Mouse (Mus musculus): ENCODE results near the gene L3mbtl2.

GRCm38 (mm10) chr15:81725965-81726364 is 62.3 kb downstream of the L3mbtl2 start:
- TF ChIP-seq EP300 (IDR thresholded peaks at IDR 0.05; ENCODE audit: low read depth in 1 of 2, low read length in 2 of 2) (no peak), SMC3 (IDR thresholded peaks at IDR 0.05; ENCODE audit: low read depth, low read length) (no peak), TBP (IDR thresholded peaks at IDR 0.05; ENCODE audit: low read depth, low read length) (no peak), CTCF (IDR thresholded peaks at IDR 0.05 in 2 of 3, conservative IDR thresholded peaks at IDR 0.05 in 1 of 3; ENCODE audit: control insufficient read depth in 1 of 3, insufficient read depth in 1 of 3, low read depth in 2 of 3, low read length in 3 of 3, poor library complexity in 1 of 3, severe bottlenecking in 1 of 3) (no peak)
